Mouse (Mus musculus) urinary bladder, postnatal 14 days (tissue): ENCODE data around the gene Bloc1s2.
"Not testable (repeated sequence)": the region's sequence is repeated elsewhere in the genome, so short reads cannot be mapped to it uniquely, and the experiment has no call there.

Experiments
- DNase-seq: peaks from one replicate; pipeline ENCODE4 v3.0.0; 2021; ENCODE audit warnings: low spot score

The Bloc1s2 gene

GRCm38 (mm10) chr19:44127729-44128497 lies 18.3 kb downstream of the Bloc1s2 start:
- no peak for DNase-seq

GRCm38 (mm10) chr19:44121137-44121536 lies 25.1 kb downstream of the Bloc1s2 start:
- DNase-seq, result no peak

GRCm38 (mm10) chr19:44120686-44121085 lies 25.6 kb downstream of the Bloc1s2 start:
- DNase-seq, result not testable (repeated sequence)

GRCm38 (mm10) chr19:44117793-44118192 lies 28.5 kb downstream of the Bloc1s2 start:
- no peak for DNase-seq

- no peak for DNase-seq
Observed at GRCm38 (mm10) chr19:44111706-44112105, 34.5 kb downstream of the Bloc1s2 start.

GRCm38 (mm10) chr19:44110356-44110755 lies 35.9 kb downstream of the Bloc1s2 start:
- no peak for DNase-seq

GRCm38 (mm10) chr19:44108996-44109395 lies 37.2 kb downstream of the Bloc1s2 start:
- no peak for DNase-seq

GRCm38 (mm10) chr19:44107661-44108521 lies 38.4 kb downstream of the Bloc1s2 start:
- no peak for DNase-seq

GRCm38 (mm10) chr19:44106831-44107660 lies 39.2 kb downstream of the Bloc1s2 start, which contains the start of gene Chuk:
Gene Chuk (minus strand): TSS chr19:44107480.
- peak; percentile 98 for DNase-seq

- no peak for DNase-seq
Observed at GRCm38 (mm10) chr19:44104393-44104792, 41.9 kb downstream of the Bloc1s2 start.

- DNase-seq, result no peak
Observed at GRCm38 (mm10) chr19:44103001-44103400, 43.2 kb downstream of the Bloc1s2 start.

GRCm38 (mm10) chr19:44100840-44101239 lies 45.4 kb downstream of the Bloc1s2 start:
- DNase-seq, result no peak
